Mouse (Mus musculus): Measurements from ENCODE around the gene Mus81. TPM values are rescaled to one million over a fixed set of nuclear protein-coding genes. Genes with fewer than 3 reads are reported as not detected.

Mus81 gene
- total RNA-seq, 4 experiments from 2014 or later, result 15.8 to 27.3 (median 21.9) TPM

GRCm38 (mm10) chr19:5445747-5446146 lies 42.5 kb downstream of the Mus81 start:
- no peak for DNase-seq (ENCODE audit: low spot score)

GRCm38 (mm10) chr19:5444954-5445353 lies 43.2 kb downstream of the Mus81 start:
- DNase-seq (ENCODE audit: low spot score), result no peak

- DNase-seq (ENCODE audit: low spot score), result no peak
Measured at GRCm38 (mm10) chr19:5444371-5444908, 43.8 kb downstream of the Mus81 start.

- DNase-seq (ENCODE audit: low spot score), result no peak
Measured at GRCm38 (mm10) chr19:5433951-5434350, 54.3 kb downstream of the Mus81 start.

GRCm38 (mm10) chr19:5432992-5433852 lies 55.0 kb downstream of the Mus81 start:
- DNase-seq (ENCODE audit: low spot score), result peak; percentile 57

Other genes with a start within 250 kb of the Mus81 start
- 10 to 100 TPM; 18.6 to 21.9 (median 20.8) TPM for gene Pacs1, start 215.3 kb downstream of the Mus81 start, total RNA-seq (2022)
- 100 to 1,000 TPM; 108 to 125 (median 119) TPM for gene Sf3b2, start 192.9 kb downstream of the Mus81 start, total RNA-seq (2022)
- 10 to 100 TPM; 22.3 to 32.9 (median 25.1) TPM for gene Gal3st3, start 190.1 kb downstream of the Mus81 start, total RNA-seq (2022)
- not detected for gene Catsper1, start 152.7 kb downstream of the Mus81 start, total RNA-seq (2022)
- gene Cst6, start 138.8 kb downstream of the Mus81 start, total RNA-seq (2022), result 10 to 100 TPM; 17.0 to 27.2 (median 23.5) TPM
- gene Eif1ad, start 121.7 kb downstream of the Mus81 start, total RNA-seq (2022), result 10 to 100 TPM; 15.7 to 21.5 (median 19.6) TPM
- 100 to 1,000 TPM; 110 to 123 (median 117) TPM for gene Banf1, start 121.2 kb downstream of the Mus81 start, total RNA-seq (2022)
- gene Sart1, start 99.7 kb downstream of the Mus81 start, total RNA-seq (2022), result 10 to 100 TPM; 53.9 to 61.4 (median 59.2) TPM
- gene Tsga10ip, start 85.9 kb downstream of the Mus81 start, total RNA-seq (2022), result under 1 TPM; 0.25 to 0.75 (median 0.39) TPM
- gene Drap1, start 63.4 kb downstream of the Mus81 start, total RNA-seq (2022), result 100 to 1,000 TPM; 337 to 351 (median 343) TPM
- 10 to 100 TPM; 34.1 to 40.6 (median 36.2) TPM for gene AI837181, start 63.3 kb downstream of the Mus81 start, total RNA-seq (2022)
- under 1 TPM in 2 of 4 experiments, not detected in 2; 0.14 to 0.23 TPM for gene Fosl1, start 40.9 kb downstream of the Mus81 start, total RNA-seq (2022)
- 10 to 100 TPM in 1 of 4 experiments, 1 to 10 TPM in 3; 8.3 to 10.4 (median 8.9) TPM for gene Ccdc85b, start 30.5 kb downstream of the Mus81 start, total RNA-seq (2022)
- 10 to 100 TPM; 41.3 to 52.3 (median 49.2) TPM for gene Fibp, start 27.8 kb downstream of the Mus81 start, total RNA-seq (2022)
- gene Ctsw, start 19.9 kb downstream of the Mus81 start, total RNA-seq (2022), result under 1 TPM in 3 of 4 experiments, not detected in 1; 0.29 to 0.38 (median 0.37) TPM
- 10 to 100 TPM in 2 of 4 experiments, 1 to 10 TPM in 2; 6.5 to 11.2 (median 9.5) TPM for gene Efemp2, start 14.4 kb downstream of the Mus81 start, total RNA-seq (2022)
- gene Cfl1, start 2.1 kb upstream of the Mus81 start, total RNA-seq (2022), result 100 to 1,000 TPM; 142 to 201 (median 170) TPM
- 1 to 10 TPM in 1 of 4 experiments, under 1 TPM in 3; 0.52 to 1.4 (median 0.81) TPM for gene 1700020D05Rik, start 15.4 kb upstream of the Mus81 start, total RNA-seq (2022)
- 1 to 10 TPM; 3.7 to 6.5 (median 6.0) TPM for gene Snx32, start 22.1 kb upstream of the Mus81 start, total RNA-seq (2022)
- gene Ovol1, start 72.2 kb upstream of the Mus81 start, total RNA-seq (2022), result not detected
- 1 to 10 TPM; 2.3 to 3.2 (median 2.7) TPM for gene Ap5b1, start 79.6 kb upstream of the Mus81 start, total RNA-seq (2022)
- gene Rnaseh2c, start 113.5 kb upstream of the Mus81 start, total RNA-seq (2022), result 10 to 100 TPM; 49.9 to 66.3 (median 64.9) TPM
- gene Kat5, start 121.8 kb upstream of the Mus81 start, total RNA-seq (2022), result 10 to 100 TPM; 23.1 to 38.7 (median 29.3) TPM
- 10 to 100 TPM; 26.7 to 31.2 (median 28.5) TPM for gene Rela, start 149.1 kb upstream of the Mus81 start, total RNA-seq (2022)
- gene Sipa1, start 175.3 kb upstream of the Mus81 start, total RNA-seq (2022), result 10 to 100 TPM; 14.9 to 23.5 (median 17.8) TPM
- 10 to 100 TPM; 22.1 to 24.1 (median 23.2) TPM for gene Map3k11, start 200.3 kb upstream of the Mus81 start, total RNA-seq (2022)
- 10 to 100 TPM; 18.0 to 21.9 (median 19.8) TPM for gene Pcnx3, start 200.5 kb upstream of the Mus81 start, total RNA-seq (2022)
- not detected for gene Kcnk7, start 216.0 kb upstream of the Mus81 start, total RNA-seq (2022)
- gene Ehbp1l1, start 237.9 kb upstream of the Mus81 start, total RNA-seq (2022), result 100 to 1,000 TPM; 145 to 158 (median 149) TPM
- gene Fam89b, start 241.3 kb upstream of the Mus81 start, total RNA-seq (2022), result 10 to 100 TPM; 22.8 to 26.9 (median 24.2) TPM

All from heart, adult 8-10 months (tissue).